In the genomic region with DNA sequence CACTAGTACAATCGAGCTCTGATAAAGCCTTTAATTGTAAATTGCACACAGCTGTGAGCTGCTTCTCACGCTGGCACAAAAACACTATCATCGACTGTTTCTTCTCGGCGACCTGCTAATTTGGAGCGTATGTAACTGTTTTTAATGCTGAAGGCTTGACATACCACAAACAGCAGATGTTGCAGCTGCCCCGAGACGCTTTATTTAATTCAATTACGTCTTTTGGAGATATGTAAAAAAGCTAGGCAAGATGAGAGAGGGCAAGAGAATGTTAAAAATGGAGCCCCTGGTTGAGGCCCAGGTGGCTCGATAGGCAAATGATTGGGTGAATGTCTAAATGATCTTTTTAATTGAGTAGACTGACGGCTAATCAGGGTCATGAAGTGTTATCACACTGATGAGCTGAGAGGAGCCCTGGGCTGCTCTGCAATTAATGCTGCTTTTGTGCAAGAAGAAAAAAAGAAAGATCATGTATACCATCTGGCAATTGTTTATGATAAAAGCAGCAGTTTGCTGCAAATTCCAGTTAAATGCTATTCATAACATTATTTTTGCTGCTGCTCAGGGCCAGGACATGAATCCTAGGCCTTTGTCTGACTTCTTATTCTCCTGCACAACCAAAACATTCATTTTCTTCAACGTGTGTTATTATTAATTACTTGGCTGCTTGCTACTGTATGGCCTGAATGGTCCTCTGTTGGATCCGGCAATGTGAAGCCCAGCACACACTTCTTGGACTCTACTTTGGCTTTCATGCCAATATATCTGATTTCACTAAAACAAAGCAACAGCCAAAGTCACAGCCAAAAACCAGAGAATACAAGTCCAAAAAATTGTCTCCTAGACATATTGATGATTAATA, we compare ENCODE assay signal across 11 mouse cellular contexts.
DNase-seq lines count a peak whose midpoint lies in the region; ATAC-seq lines count a peak whose summit lies in the region.
"Had no signal": no experiment of that assay in that cellular context is flagged by ENCODE, and none has a peak within 500 bp of the region (broad histone marks: within the 10 kb centered on the region; RNA-seq: fewer than 3 reads in every experiment).

No protein-coding gene starts in this region.

- DNase-seq in limb, embryonic 10.5 days (ENCODE audit: low spot score) = no peak
- peak; percentile 61 for DNase-seq in embryonic facial prominence, embryonic 11.5 days (ENCODE audit: low spot score)
- DNase-seq in hindbrain, embryonic 10.5 days (ENCODE audit: low spot score) = peak; percentile 11
- no peak for DNase-seq in right cerebral cortex, postnatal 14 days
- DNase-seq in kidney, adult 11 months = no peak
- no peak for DNase-seq in heart, adult 18-20 months
- DNase-seq: cerebellum, postnatal 25 days; gastrocnemius, postnatal 10 days; liver, postnatal 0 days had no signal

- H3K27ac ChIP-seq in limb, embryonic 13.5 days = no peak overlapping the region
- H3K27ac ChIP-seq in limb, embryonic 10.5 days = no peak overlapping the region
- no peak overlapping the region for H3K27ac ChIP-seq in embryonic facial prominence, embryonic 11.5 days (replicated peaks; ENCODE audit: low read depth, low read length)
- no peak overlapping the region for H3K27ac ChIP-seq in hindbrain, embryonic 10.5 days
- peak overlapping the region; percentile 25 for H3K27ac ChIP-seq in neural tube, embryonic 13.5 days (replicated peaks)

- no peak overlapping the region for H3K4me3 ChIP-seq in limb, embryonic 13.5 days
- no peak overlapping the region for H3K4me3 ChIP-seq in limb, embryonic 10.5 days
- no peak overlapping the region for H3K4me3 ChIP-seq in embryonic facial prominence, embryonic 11.5 days (ENCODE audit: low read depth, low read length)
- no peak overlapping the region for H3K4me3 ChIP-seq in hindbrain, embryonic 10.5 days
- H3K4me3 ChIP-seq in neural tube, embryonic 13.5 days = no peak overlapping the region

- H3K4me1 ChIP-seq in limb, embryonic 13.5 days = 0 out of 2 replicates have a peak, but pooled peaks cover 6% of the 10 kb centered on the region
- H3K4me1 ChIP-seq in limb, embryonic 10.5 days = peaks cover 6% of the 10 kb centered on the region; the same call in 1 of the 2 replicates
- H3K4me1 ChIP-seq in embryonic facial prominence, embryonic 11.5 days (ENCODE audit: control insufficient read depth, insufficient read depth, low read length) = no peaks in the 10 kb centered on the region
- H3K4me1 ChIP-seq in hindbrain, embryonic 10.5 days (replicated peaks) = no peaks in the 10 kb centered on the region
- H3K4me1 ChIP-seq in neural tube, embryonic 13.5 days (replicated peaks) = peaks cover 14% of the 10 kb centered on the region

- no peaks in the 10 kb centered on the region for H3K36me3 ChIP-seq in limb, embryonic 13.5 days
- H3K36me3 ChIP-seq in limb, embryonic 10.5 days = no peaks in the 10 kb centered on the region
- H3K36me3 ChIP-seq in embryonic facial prominence, embryonic 11.5 days (replicated peaks; ENCODE audit: control insufficient read depth, insufficient read depth, low read depth, low read length) = no peaks in the 10 kb centered on the region
- no peaks in the 10 kb centered on the region for H3K36me3 ChIP-seq in hindbrain, embryonic 10.5 days
- no peaks in the 10 kb centered on the region for H3K36me3 ChIP-seq in neural tube, embryonic 13.5 days

- no peak overlapping the region for H3K9ac ChIP-seq in limb, embryonic 13.5 days
- H3K9ac ChIP-seq in embryonic facial prominence, embryonic 11.5 days (replicated peaks; ENCODE audit: low read length) = no peak overlapping the region
- H3K9ac ChIP-seq in neural tube, embryonic 13.5 days = peak overlapping the region; percentile 32; the same call in 1 of the 2 replicates
- H3K9ac ChIP-seq: liver, postnatal 0 days had no signal

- H3K4me2 ChIP-seq in limb, embryonic 13.5 days (replicated peaks) = peak overlapping the region; percentile 21
- H3K4me2 ChIP-seq in embryonic facial prominence, embryonic 11.5 days (ENCODE audit: low read depth, low read length) = no peak overlapping the region
- H3K4me2 ChIP-seq in neural tube, embryonic 13.5 days = peak overlapping the region; percentile 23

- H3K27me3 ChIP-seq in limb, embryonic 13.5 days = no peaks in the 10 kb centered on the region
- H3K27me3 ChIP-seq in limb, embryonic 10.5 days (ENCODE audit: low read depth, poor library complexity, severe bottlenecking) = no peaks in the 10 kb centered on the region
- no peaks in the 10 kb centered on the region for H3K27me3 ChIP-seq in embryonic facial prominence, embryonic 11.5 days (ENCODE audit: control insufficient read depth, insufficient read depth, low read length)
- H3K27me3 ChIP-seq in hindbrain, embryonic 10.5 days (ENCODE audit: insufficient read depth, poor library complexity, severe bottlenecking) = no peaks in the 10 kb centered on the region
- H3K27me3 ChIP-seq in neural tube, embryonic 13.5 days = no peaks in the 10 kb centered on the region

- WGBS in limb, embryonic 13.5 days = 31% methylated on average over 13 of the region's 13 CpGs
- 46% methylated on average over 13 of the region's 13 CpGs for WGBS in limb, embryonic 10.5 days
- WGBS in embryonic facial prominence, embryonic 11.5 days = 27% methylated on average over 13 of the region's 13 CpGs
- 56% methylated on average over 13 of the region's 13 CpGs for WGBS in hindbrain, embryonic 10.5 days
- WGBS in neural tube, embryonic 13.5 days = 26% methylated on average over 13 of the region's 13 CpGs

- ATAC-seq in limb, embryonic 13.5 days (ENCODE audit: low FRiP score, low read depth) = no peak
- ATAC-seq in embryonic facial prominence, embryonic 11.5 days (replicated peaks; ENCODE audit: insufficient number of reproducible peaks, low FRiP score, low TSS enrichment, low read depth) = no peak; the same call in 1 of the 2 replicates
- peak; percentile 91 for ATAC-seq in neural tube, embryonic 13.5 days (ENCODE audit: low read depth)
- ATAC-seq: liver, postnatal 0 days had no signal

- H3K9me3 ChIP-seq in limb, embryonic 13.5 days = no peaks in the 10 kb centered on the region
- H3K9me3 ChIP-seq in limb, embryonic 10.5 days (replicated peaks) = no peaks in the 10 kb centered on the region
- H3K9me3 ChIP-seq in embryonic facial prominence, embryonic 11.5 days (replicated peaks; ENCODE audit: control insufficient read depth, low read length) = no peaks in the 10 kb centered on the region
- H3K9me3 ChIP-seq in hindbrain, embryonic 10.5 days = no peaks in the 10 kb centered on the region
- no peaks in the 10 kb centered on the region for H3K9me3 ChIP-seq in neural tube, embryonic 13.5 days

Comparison
In these comparisons a context has a peak if more than half of its experiments do, and no peak if none do; other contexts are left out.
1. DNase-seq: peak in embryonic facial prominence, embryonic 11.5 days (single experiment) and hindbrain, embryonic 10.5 days (single experiment); none in limb, embryonic 10.5 days (single experiment), right cerebral cortex, postnatal 14 days (single experiment), kidney, adult 11 months (single experiment) and heart, adult 18-20 months (0 of 2).